Mouse (Mus musculus): ENCODE data around the gene A1cf. TPM values are rescaled to one million over a fixed set of nuclear protein-coding genes. Genes with fewer than 3 reads are reported as not detected.

A1cf gene
- polyA plus RNA-seq, 1 experiment from 2014 or later: 11.9 TPM

DNA sequence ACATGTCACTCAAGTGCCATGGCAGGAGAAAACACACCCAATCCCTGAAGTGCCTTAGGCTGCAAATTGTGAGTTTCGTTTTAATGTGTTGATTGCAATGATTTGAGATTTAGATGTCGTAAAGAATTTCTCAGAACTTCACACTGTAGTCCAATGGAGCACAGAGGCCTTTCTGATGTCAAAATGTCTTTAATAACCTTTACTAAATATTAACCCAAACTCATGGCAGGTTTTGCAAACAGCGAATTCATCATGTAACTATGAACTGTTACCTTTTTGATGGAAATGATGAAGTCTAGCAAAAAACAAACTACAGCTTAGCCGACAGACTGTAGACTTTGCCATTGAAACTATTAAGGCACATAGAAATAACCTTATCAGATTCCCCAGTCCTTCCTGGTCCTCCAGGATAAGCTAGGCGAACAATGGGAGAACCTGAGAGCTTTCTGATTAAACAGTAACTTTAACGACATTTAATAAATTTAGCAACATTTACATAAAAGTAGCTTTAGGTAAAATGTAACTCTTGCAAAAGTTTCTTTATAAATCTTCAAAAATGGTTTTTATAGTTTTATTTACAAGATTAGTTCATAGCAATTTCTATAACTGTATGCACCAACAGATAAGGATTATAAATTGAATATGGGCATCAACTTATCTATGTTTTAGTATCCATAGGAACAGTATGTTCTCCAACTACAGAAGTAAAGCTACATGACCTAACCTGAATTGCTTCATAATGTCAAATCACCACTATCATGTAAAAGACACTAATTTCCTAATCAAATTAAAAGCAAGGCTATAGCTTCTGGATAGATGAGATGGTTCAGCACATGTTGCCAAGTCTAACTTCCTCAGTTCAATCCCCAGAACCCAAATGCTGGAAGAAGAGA, 22.7 kb downstream of the A1cf start:
- TF ChIP-seq CTCF (IDR thresholded peaks at IDR 0.05; ENCODE audit: low read depth): no peak
- WGBS: 38% methylated on average over 6 of the region's 6 CpGs
- H3K4me2 ChIP-seq (replicated peaks; ENCODE audit: low read depth): no peak overlapping the region; the same call in 1 of the 2 replicates
- H3K9ac ChIP-seq (ENCODE audit: low read depth, low read length): no peak overlapping the region
- H3K9me3 ChIP-seq (ENCODE audit: control insufficient read depth): no peaks in the 10 kb centered on the region
- peak; percentile 73 for ATAC-seq
- no peak overlapping the region for H3K4me3 ChIP-seq (ENCODE audit: low read depth, low read length)
- H3K36me3 ChIP-seq (ENCODE audit: control insufficient read depth, insufficient read depth): no peaks in the 10 kb centered on the region; the same call in 1 of the 2 replicates
- peak overlapping the region; percentile 36; the same call in 1 of the 2 replicates for H3K27ac ChIP-seq (ENCODE audit: low read depth, low read length)
- H3K4me1 ChIP-seq (replicated peaks; ENCODE audit: control insufficient read depth, insufficient read depth, low read length): 0 out of 2 replicates have a peak, but pooled peaks cover 9% of the 10 kb centered on the region
- H3K27me3 ChIP-seq (replicated peaks; ENCODE audit: control insufficient read depth, insufficient read depth, low read length): no peaks in the 10 kb centered on the region

DNA sequence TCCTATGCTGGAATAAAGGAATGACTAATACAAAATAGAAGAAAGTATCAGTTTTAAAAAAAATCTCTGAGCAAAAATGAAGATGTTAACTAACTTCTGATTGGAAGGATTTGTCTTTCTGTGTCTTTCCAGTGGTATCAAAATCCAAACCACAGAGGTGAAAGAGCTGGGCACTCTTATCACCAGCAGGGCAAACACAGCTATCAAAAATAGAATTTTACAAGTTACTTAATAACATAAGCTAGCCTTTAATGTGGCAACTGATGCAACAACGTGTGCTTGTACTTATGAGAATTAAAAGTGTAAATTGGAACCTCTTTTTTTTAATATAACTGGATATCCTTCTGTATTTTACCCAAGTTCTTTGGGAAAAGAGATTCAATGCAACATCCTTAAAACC, 27.4 kb downstream of the A1cf start:
- ATAC-seq: no peak
- Histone ChIP-seq H3K4me3 (ENCODE audit: low read depth, low read length) (no peak overlapping the region), H3K9me3 (ENCODE audit: control insufficient read depth) (no peaks in the 10 kb centered on the region), H3K9ac (ENCODE audit: low read depth, low read length) (no peak overlapping the region), H3K27ac (ENCODE audit: low read depth, low read length) (no peak overlapping the region), H3K36me3 (ENCODE audit: control insufficient read depth, insufficient read depth) (no peaks in the 10 kb centered on the region; the same call in 1 of the 2 replicates), H3K27me3 (replicated peaks; ENCODE audit: control insufficient read depth, insufficient read depth, low read length) (no peaks in the 10 kb centered on the region), H3K4me1 (replicated peaks; ENCODE audit: control insufficient read depth, insufficient read depth, low read length) (0 out of 2 replicates have a peak, but pooled peaks cover 2% of the 10 kb centered on the region), H3K4me2 (replicated peaks; ENCODE audit: low read depth) (no peak overlapping the region)
- WGBS: 35% methylated on average over 1 of the region's 1 CpGs
- TF ChIP-seq CTCF (IDR thresholded peaks at IDR 0.05; ENCODE audit: low read depth): no peak

DNA sequence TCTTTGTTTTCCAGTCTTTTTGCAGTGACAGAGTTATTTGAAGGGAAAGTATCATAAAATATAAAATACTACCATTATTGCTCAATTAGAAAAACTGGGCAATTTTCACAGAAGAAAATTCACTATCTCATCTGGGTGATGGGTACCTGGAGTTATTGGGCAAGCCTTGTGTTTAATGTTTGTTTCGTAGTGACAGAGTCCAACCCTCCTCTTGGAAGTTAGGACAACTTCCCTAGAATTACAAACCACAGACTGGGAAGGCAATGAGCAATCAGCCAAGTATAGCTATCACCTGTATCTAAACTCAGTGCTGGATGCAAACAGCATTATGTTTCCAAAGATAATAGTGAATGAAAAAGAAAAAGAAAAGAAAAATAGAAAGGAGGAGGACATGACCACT, 28.1 kb downstream of the A1cf start:
- WGBS: 65% methylated on average over 1 of the region's 1 CpGs

DNA sequence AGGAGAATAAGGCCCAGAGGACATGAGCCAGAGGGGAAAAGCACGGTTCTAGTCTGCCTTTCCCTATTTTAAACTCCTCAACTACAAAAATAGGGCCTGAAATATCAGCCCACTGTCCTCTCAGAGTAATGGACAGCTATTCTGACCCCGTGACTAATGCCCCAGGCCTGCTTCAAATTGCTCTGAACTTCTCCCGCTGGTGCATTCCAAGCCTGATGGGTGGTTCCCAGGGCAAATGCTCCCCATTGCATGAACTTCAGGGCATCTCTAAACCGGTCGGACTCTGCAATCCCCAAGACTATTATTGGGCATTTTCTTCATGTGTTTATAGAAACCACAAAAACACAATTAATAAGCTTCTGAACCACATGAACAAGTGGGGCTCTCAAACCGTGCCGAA, 37.1 kb downstream of the A1cf start:
- ATAC-seq: no peak
- H3K9ac ChIP-seq (ENCODE audit: low read depth, low read length): no peak overlapping the region
- TF ChIP-seq CTCF (IDR thresholded peaks at IDR 0.05; ENCODE audit: low read depth): no peak
- no peak overlapping the region for H3K4me2 ChIP-seq (replicated peaks; ENCODE audit: low read depth)
- WGBS: 72% methylated on average over 7 of the region's 7 CpGs
- no peak overlapping the region for H3K4me3 ChIP-seq (ENCODE audit: low read depth, low read length)
- H3K4me1 ChIP-seq (replicated peaks; ENCODE audit: control insufficient read depth, insufficient read depth, low read length): no peaks in the 10 kb centered on the region
- H3K9me3 ChIP-seq (ENCODE audit: control insufficient read depth): no peaks in the 10 kb centered on the region
- peaks cover 4% of the 10 kb centered on the region; the same call in 1 of the 2 replicates for H3K36me3 ChIP-seq (ENCODE audit: control insufficient read depth, insufficient read depth)
- H3K27ac ChIP-seq (ENCODE audit: low read depth, low read length): no peak overlapping the region
- no peaks in the 10 kb centered on the region for H3K27me3 ChIP-seq (replicated peaks; ENCODE audit: control insufficient read depth, insufficient read depth, low read length)

More for the DNA sequence above, 28.1 kb downstream of the A1cf start:
- H3K9me3 ChIP-seq (ENCODE audit: control insufficient read depth): no peaks in the 10 kb centered on the region
- H3K9ac ChIP-seq (ENCODE audit: low read depth, low read length): no peak overlapping the region
- 0 out of 2 replicates have a peak, but pooled peaks cover 2% of the 10 kb centered on the region for H3K4me1 ChIP-seq (replicated peaks; ENCODE audit: control insufficient read depth, insufficient read depth, low read length)
- TF ChIP-seq CTCF (IDR thresholded peaks at IDR 0.05; ENCODE audit: low read depth): no peak
- H3K27ac ChIP-seq (ENCODE audit: low read depth, low read length): no peak overlapping the region
- H3K27me3 ChIP-seq (replicated peaks; ENCODE audit: control insufficient read depth, insufficient read depth, low read length): no peaks in the 10 kb centered on the region
- no peak overlapping the region for H3K4me2 ChIP-seq (replicated peaks; ENCODE audit: low read depth)
- no peaks in the 10 kb centered on the region; the same call in 1 of the 2 replicates for H3K36me3 ChIP-seq (ENCODE audit: control insufficient read depth, insufficient read depth)
- no peak overlapping the region for H3K4me3 ChIP-seq (ENCODE audit: low read depth, low read length)
- no peak for ATAC-seq

DNA sequence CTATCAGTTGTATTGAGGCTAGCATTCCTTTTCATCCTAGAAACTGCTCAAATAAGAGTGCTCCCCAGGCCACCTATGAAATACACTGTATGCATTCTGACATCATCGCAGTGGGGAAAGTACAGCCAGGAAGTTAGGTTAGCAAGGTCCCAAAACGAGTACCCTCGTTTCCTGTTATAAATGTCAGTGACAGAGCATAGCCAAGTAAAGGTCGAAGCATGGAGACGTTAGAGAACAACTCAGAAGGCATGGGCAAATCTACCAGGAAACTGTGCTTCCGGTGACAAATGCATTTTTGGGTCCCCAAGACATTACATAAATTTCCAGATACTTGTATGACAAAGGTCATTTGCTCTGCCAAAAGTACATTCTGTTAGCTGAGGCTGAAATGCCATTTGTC, 41.9 kb downstream of the A1cf start:
- no peak for ATAC-seq
- Histone ChIP-seq H3K9me3 (ENCODE audit: control insufficient read depth) (no peaks in the 10 kb centered on the region), H3K27ac (ENCODE audit: low read depth, low read length) (no peak overlapping the region), H3K27me3 (replicated peaks; ENCODE audit: control insufficient read depth, insufficient read depth, low read length) (no peaks in the 10 kb centered on the region), H3K4me1 (replicated peaks; ENCODE audit: control insufficient read depth, insufficient read depth, low read length) (no peaks in the 10 kb centered on the region), H3K9ac (ENCODE audit: low read depth, low read length) (no peak overlapping the region), H3K4me3 (ENCODE audit: low read depth, low read length) (no peak overlapping the region), H3K36me3 (ENCODE audit: control insufficient read depth, insufficient read depth) (peaks cover 10% of the 10 kb centered on the region; the same call in 1 of the 2 replicates), H3K4me2 (replicated peaks; ENCODE audit: low read depth) (no peak overlapping the region)
- 42% methylated on average over 6 of the region's 6 CpGs for WGBS
- TF ChIP-seq CTCF (IDR thresholded peaks at IDR 0.05; ENCODE audit: low read depth): no peak

DNA sequence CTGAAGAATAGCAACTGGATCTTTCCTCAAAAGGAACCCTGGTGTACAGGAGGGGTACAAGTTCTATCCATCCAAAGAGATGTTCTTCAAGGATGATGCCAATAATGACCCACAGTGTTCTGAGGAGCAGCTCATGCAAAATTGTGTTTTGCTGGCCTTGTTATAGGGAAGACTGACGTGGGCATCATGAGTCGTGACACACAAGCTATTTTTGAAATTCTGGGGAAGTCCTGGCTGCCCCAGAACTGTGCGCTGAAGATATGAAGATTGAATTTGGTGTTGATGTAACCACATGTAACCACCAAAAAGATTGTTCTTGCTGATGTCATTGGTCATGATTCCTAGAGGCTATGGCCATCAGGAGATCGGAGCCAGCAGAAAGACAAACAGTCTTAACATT, 45.4 kb downstream of the A1cf start:
- TF ChIP-seq CTCF (IDR thresholded peaks at IDR 0.05; ENCODE audit: low read depth): no peak

More for the DNA sequence above, 45.4 kb downstream of the A1cf start:
- WGBS: 85% methylated on average over 4 of the region's 4 CpGs
- Histone ChIP-seq H3K9ac (ENCODE audit: low read depth, low read length) (no peak overlapping the region), H3K4me3 (ENCODE audit: low read depth, low read length) (no peak overlapping the region), H3K4me2 (replicated peaks; ENCODE audit: low read depth) (no peak overlapping the region), H3K9me3 (ENCODE audit: control insufficient read depth) (no peaks in the 10 kb centered on the region), H3K36me3 (ENCODE audit: control insufficient read depth, insufficient read depth) (peaks cover 10% of the 10 kb centered on the region; the same call in 1 of the 2 replicates), H3K27me3 (replicated peaks; ENCODE audit: control insufficient read depth, insufficient read depth, low read length) (no peaks in the 10 kb centered on the region), H3K27ac (ENCODE audit: low read depth, low read length) (no peak overlapping the region), H3K4me1 (replicated peaks; ENCODE audit: control insufficient read depth, insufficient read depth, low read length) (no peaks in the 10 kb centered on the region)
- no peak for ATAC-seq

All from intestine, postnatal 0 days (tissue).